Mouse (Mus musculus): ENCODE results near the gene Tm9sf2.
"Not testable (repeated sequence)": the region's sequence is repeated elsewhere in the genome, so short reads cannot be mapped to it uniquely, and the experiment has no call there.

- not testable (repeated sequence) for TF ChIP-seq POLR2AphosphoS5 (IDR thresholded peaks at IDR 0.05; ENCODE audit: insufficient replicate concordance, low read depth, low read length); CTCF (IDR thresholded peaks at IDR 0.05; ENCODE audit: low read depth, low read length); TAL1 (conservative IDR thresholded peaks at IDR 0.05; ENCODE audit: low read depth, low read length); GATA1 (IDR thresholded peaks at IDR 0.05; ENCODE audit: borderline replicate concordance, low read length)
Measured at GRCm38 (mm10) chr14:122068036-122068435, 38.8 kb upstream of the Tm9sf2 start.
